Mouse (Mus musculus) limb, embryonic 15.5 days (tissue): ENCODE measurements at regions not wholly inside any gene's neighbourhood (a gene's known extent, or its start where the extent isn't known, plus 50 kb on each side); places are given as distances from the start of the nearest gene placed in this dataset.

Experiments used
- ATAC-seq: fragments of 200-750 bp; cut with Nextera tagmentation; 2 replicates; pipeline ENCODE4 v1.8.0; 2017; ENCODE audit warnings: low read depth, moderate TSS enrichment; ENCODE audit not compliant: insufficient number of reproducible peaks, low FRiP score, low TSS enrichment
- H3K27ac ChIP-seq: fragments of 300-500 bp; sonication (generic); 2 replicates; pipeline ENCODE4 v1.5.1; 2015; ENCODE audit warnings: moderate library complexity, mild to moderate bottlenecking, inconsistent platforms
- H3K27me3 ChIP-seq: fragments of 300-500 bp; sonication (generic); 2 replicates; pipeline ENCODE4 v1.6.1; 2015; ENCODE audit warnings: inconsistent platforms
- H3K36me3 ChIP-seq: fragments of 300-500 bp; sonication (generic); 2 replicates; pipeline ENCODE4 v1.6.1; 2015; ENCODE audit warnings: inconsistent platforms
- H3K4me1 ChIP-seq: fragments of 300-500 bp; sonication (generic); 2 replicates; pipeline ENCODE4 v1.6.1; 2015; ENCODE audit warnings: inconsistent platforms
- H3K4me2 ChIP-seq: fragments of 300-500 bp; sonication (generic); 2 replicates; pipeline ENCODE4 v1.6.1; 2015; ENCODE audit warnings: mild to moderate bottlenecking, inconsistent platforms
- H3K4me3 ChIP-seq: fragments of 300-500 bp; sonication (generic); 2 replicates; pipeline ENCODE4 v1.5.1; 2015; ENCODE audit warnings: mild to moderate bottlenecking, inconsistent platforms
- H3K9ac ChIP-seq: fragments of 300-500 bp; sonication (generic); 2 replicates; pipeline ENCODE4 v1.6.1; 2015; ENCODE audit warnings: inconsistent platforms
- H3K9me3 ChIP-seq: fragments of 300-500 bp; sonication (generic); 2 replicates; pipeline ENCODE4 v1.6.1; 2016; ENCODE audit warnings: inconsistent platforms
- WGBS: fragments of 180-500 bp; shearing (Covaris S2); methylation state at CpG from one replicate; pipeline ENCODE4 v1.1.7; 2015; 5-methylcytosine and 5-hydroxymethylcytosine counted together

GRCm38 (mm10) chrX:166951011-166951410 is 258.1 kb downstream of the Tmsb4x start:
- no peak overlapping the region for H3K27ac ChIP-seq
- no peak overlapping the region for H3K4me2 ChIP-seq
- WGBS: 68% methylated on average over 6 of the region's 6 CpGs
- no peaks in the 10 kb centered on the region for H3K9me3 ChIP-seq
- no peaks in the 10 kb centered on the region for H3K4me1 ChIP-seq
- H3K36me3 ChIP-seq: no peaks in the 10 kb centered on the region
- H3K9ac ChIP-seq: no peak overlapping the region
- H3K27me3 ChIP-seq: peaks cover 16% of the 10 kb centered on the region; the same call in 1 of the 2 replicates
- no peak for ATAC-seq
- H3K4me3 ChIP-seq: no peak overlapping the region

DNA sequence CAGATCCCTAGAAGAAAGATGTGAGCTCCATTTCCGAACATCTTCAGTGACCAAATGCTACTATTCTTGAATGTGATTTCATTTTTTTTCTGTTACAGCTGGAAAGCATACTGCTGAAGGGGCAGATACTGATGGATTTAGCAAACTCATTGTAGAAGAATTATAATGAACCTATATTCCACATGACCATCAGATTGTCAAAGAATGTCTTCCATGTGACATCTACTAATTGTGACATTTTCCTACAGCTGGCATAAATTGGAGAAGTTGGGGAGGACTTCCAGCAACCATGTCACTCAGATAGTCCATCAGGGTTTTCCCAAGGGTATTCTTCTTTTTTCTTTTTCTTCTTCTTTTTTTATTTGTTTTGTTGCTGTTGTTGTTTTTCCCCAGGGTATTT is 263.2 kb downstream of the Tmsb4x start:
- 79% methylated on average over 1 of the region's 1 CpGs for WGBS
- H3K36me3 ChIP-seq: no peaks in the 10 kb centered on the region
- no peak overlapping the region for H3K4me3 ChIP-seq
- no peaks in the 10 kb centered on the region for H3K4me1 ChIP-seq
- H3K27ac ChIP-seq: no peak overlapping the region
- no peak for ATAC-seq
- no peak overlapping the region for H3K9ac ChIP-seq
- H3K27me3 ChIP-seq: 0 out of 2 replicates have a peak, but pooled peaks cover 6% of the 10 kb centered on the region
- H3K4me2 ChIP-seq: no peak overlapping the region
- H3K9me3 ChIP-seq: no peaks in the 10 kb centered on the region

- Histone ChIP-seq H3K27ac (no peak overlapping the region), H3K9ac (no peak overlapping the region), H3K27me3 (0 out of 2 replicates have a peak, but pooled peaks cover 5% of the 10 kb centered on the region), H3K4me1 (no peaks in the 10 kb centered on the region), H3K4me2 (no peak overlapping the region), H3K36me3 (no peaks in the 10 kb centered on the region), H3K4me3 (no peak overlapping the region), H3K9me3 (no peaks in the 10 kb centered on the region)
- WGBS: 62% methylated on average over 1 of the region's 1 CpGs
- ATAC-seq: no peak
These were observed 263.6 kb downstream of the Tmsb4x start for GRCm38 (mm10) chrX:166945476-166945875.

GRCm38 (mm10) chrX:166933766-166934165 is 275.3 kb downstream of the Tmsb4x start:
- Histone ChIP-seq H3K4me1 (no peaks in the 10 kb centered on the region), H3K36me3 (no peaks in the 10 kb centered on the region), H3K27me3 (no peaks in the 10 kb centered on the region; the same call in 1 of the 2 replicates), H3K4me2 (no peak overlapping the region), H3K4me3 (no peak overlapping the region), H3K27ac (no peak overlapping the region), H3K9ac (no peak overlapping the region), H3K9me3 (no peaks in the 10 kb centered on the region)
- 57% methylated on average over 2 of the region's 2 CpGs for WGBS
- no peak for ATAC-seq

GRCm38 (mm10) chrX:166932472-166932871 is 276.6 kb downstream of the Tmsb4x start:
- Histone ChIP-seq H3K9ac (no peak overlapping the region), H3K9me3 (no peaks in the 10 kb centered on the region), H3K27me3 (no peaks in the 10 kb centered on the region; the same call in 1 of the 2 replicates), H3K4me3 (no peak overlapping the region), H3K27ac (no peak overlapping the region), H3K4me1 (no peaks in the 10 kb centered on the region), H3K36me3 (no peaks in the 10 kb centered on the region), H3K4me2 (no peak overlapping the region)
- ATAC-seq: no peak

DNA sequence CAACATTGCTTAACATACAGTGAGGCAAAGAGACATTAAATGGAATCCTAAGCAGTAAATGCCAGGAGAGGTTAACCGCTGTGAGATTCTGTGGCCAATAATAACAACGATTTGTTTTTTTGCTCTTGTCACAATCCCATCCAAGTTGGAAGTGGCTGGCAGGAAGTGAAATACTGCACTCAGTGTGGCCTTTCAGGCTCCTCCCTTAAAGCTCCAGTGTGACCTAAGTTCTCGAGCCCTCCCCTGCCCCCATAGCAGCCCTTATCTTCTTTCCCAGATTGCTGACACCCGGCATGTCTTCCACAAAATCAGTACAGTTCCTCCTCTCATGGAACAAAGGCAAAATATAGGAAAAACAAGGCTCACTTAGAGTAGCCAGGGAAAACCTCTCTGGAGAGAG is 278.1 kb downstream of the Tmsb4x start:
- Histone ChIP-seq H3K4me3 (no peak overlapping the region), H3K9me3 (no peaks in the 10 kb centered on the region), H3K27ac (no peak overlapping the region), H3K27me3 (no peaks in the 10 kb centered on the region), H3K4me2 (no peak overlapping the region), H3K9ac (no peak overlapping the region), H3K4me1 (no peaks in the 10 kb centered on the region), H3K36me3 (no peaks in the 10 kb centered on the region)
- 71% methylated on average over 4 of the region's 4 CpGs for WGBS
- no peak for ATAC-seq

DNA sequence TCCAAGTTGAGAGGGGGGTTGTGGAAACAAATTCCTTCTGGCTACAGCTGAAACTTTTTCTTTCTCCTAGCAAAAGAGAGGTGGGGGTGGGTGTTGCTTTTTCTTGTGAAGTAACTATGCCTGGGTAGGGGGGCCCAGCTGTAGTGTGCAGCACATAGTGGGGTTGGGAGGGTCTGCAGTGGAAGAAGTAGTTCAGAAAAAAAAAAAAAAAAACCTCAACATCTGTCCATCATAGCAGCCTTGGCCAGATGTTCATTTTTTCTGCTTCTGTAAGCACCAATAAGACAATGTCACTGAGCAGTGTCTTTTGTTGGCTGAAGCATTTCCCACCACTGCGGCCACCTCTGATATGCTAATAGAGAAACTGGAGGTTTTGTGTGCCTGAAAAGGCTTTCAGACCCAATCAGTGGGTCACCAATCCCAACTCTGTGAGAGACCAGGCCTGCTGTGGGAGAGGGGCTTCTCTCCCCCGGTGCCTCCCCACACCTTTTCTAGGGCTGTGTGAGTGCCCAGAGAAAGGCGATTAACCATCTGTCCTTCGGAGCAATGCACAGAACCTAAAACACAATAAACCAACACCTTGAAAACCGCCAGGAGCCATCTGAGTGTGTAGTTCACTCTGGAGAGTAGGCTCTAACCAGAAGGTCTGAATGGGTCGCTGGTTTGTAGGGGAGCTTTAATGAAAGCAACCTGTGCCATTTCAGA is 279.2 kb downstream of the Tmsb4x start:
- no peaks in the 10 kb centered on the region for H3K4me1 ChIP-seq
- no peak overlapping the region for H3K9ac ChIP-seq
- no peaks in the 10 kb centered on the region for H3K9me3 ChIP-seq
- no peaks in the 10 kb centered on the region for H3K36me3 ChIP-seq
- H3K27ac ChIP-seq: no peak overlapping the region
- H3K27me3 ChIP-seq: no peaks in the 10 kb centered on the region
- H3K4me2 ChIP-seq: no peak overlapping the region
- 60% methylated on average over 6 of the region's 6 CpGs for whole genome bisulfite sequencing
- no peak for ATAC-seq
- no peak overlapping the region for H3K4me3 ChIP-seq

DNA sequence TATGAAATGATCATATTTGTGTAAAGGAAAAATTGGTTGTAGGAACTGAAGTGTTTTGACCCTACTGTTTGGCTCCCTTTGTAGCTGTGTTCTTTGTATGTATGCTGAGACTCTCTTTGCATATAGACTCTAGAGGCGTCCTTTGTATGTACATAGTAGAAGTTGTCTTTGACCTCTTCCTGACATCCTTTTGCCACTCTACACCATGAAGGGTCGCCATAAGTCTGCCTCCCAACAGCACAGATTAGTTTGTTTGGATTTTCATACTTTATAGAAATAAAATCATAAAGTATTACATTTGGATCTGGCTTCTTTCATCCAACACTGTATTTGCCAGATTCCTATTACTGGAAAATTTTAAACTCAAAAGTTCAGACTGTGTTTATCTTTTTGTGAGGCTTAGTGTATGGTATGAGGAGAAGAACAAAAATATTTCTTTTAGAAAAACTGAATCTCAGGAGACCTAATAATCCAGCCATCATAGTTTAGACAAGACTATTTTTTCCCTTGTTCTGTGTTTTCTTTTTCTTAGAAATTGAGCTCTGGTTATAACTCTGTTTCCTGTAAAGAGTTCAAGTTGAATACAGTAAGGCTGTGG is 293.7 kb downstream of the Tmsb4x start:
- ATAC-seq: no peak
- Histone ChIP-seq H3K4me2 (no peak overlapping the region), H3K9ac (no peak overlapping the region), H3K9me3 (no peaks in the 10 kb centered on the region), H3K4me1 (no peaks in the 10 kb centered on the region), H3K27me3 (0 out of 2 replicates have a peak, but pooled peaks cover 11% of the 10 kb centered on the region), H3K27ac (no peak overlapping the region), H3K4me3 (no peak overlapping the region), H3K36me3 (no peaks in the 10 kb centered on the region)
- WGBS: 60% methylated on average over 2 of the region's 2 CpGs

DNA sequence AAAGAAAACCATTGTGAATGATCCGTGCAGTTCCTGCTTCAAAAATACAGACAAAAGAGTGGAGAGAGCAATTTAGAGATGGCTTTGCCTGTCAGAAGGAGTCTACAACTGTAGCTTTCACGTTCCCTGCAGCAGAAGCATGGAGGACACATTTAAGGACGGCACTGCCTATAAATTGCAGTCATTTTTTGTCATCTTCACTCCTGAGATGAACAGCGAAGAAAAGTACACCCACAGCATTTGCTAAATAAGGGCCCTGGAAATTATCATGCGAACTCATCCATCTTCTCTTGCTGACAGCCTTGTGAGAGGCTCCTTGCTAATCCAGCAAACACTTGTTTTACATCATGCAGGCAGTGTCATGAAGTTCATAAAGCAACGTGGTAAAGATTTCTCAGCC is 302.5 kb downstream of the Tmsb4x start:
- Histone ChIP-seq H3K27ac (no peak overlapping the region), H3K4me2 (no peak overlapping the region), H3K9ac (no peak overlapping the region), H3K4me3 (no peak overlapping the region), H3K27me3 (0 out of 2 replicates have a peak, but pooled peaks cover 4% of the 10 kb centered on the region), H3K4me1 (no peaks in the 10 kb centered on the region), H3K9me3 (no peaks in the 10 kb centered on the region), H3K36me3 (no peaks in the 10 kb centered on the region)
- no peak for ATAC-seq
- 68% methylated on average over 6 of the region's 6 CpGs for WGBS

- Histone ChIP-seq H3K36me3 (no peaks in the 10 kb centered on the region), H3K4me3 (no peak overlapping the region), H3K4me2 (no peak overlapping the region), H3K27ac (no peak overlapping the region), H3K9ac (no peak overlapping the region), H3K4me1 (no peaks in the 10 kb centered on the region), H3K9me3 (no peaks in the 10 kb centered on the region), H3K27me3 (peaks cover 9% of the 10 kb centered on the region)
- 71% methylated on average over 6 of the region's 6 CpGs for WGBS
- ATAC-seq: no peak
These were observed 308.4 kb downstream of the Tmsb4x start for GRCm38 (mm10) chrX:166900761-166901160.

- no peak overlapping the region for H3K27ac ChIP-seq
- 67% methylated on average over 2 of the region's 2 CpGs for WGBS
- no peaks in the 10 kb centered on the region for H3K9me3 ChIP-seq
- H3K9ac ChIP-seq: no peak overlapping the region
- no peaks in the 10 kb centered on the region for H3K4me1 ChIP-seq
- no peak for ATAC-seq
- no peak overlapping the region for H3K4me3 ChIP-seq
- H3K36me3 ChIP-seq: no peaks in the 10 kb centered on the region
- H3K4me2 ChIP-seq: no peak overlapping the region
- H3K27me3 ChIP-seq: peaks cover 21% of the 10 kb centered on the region
These were observed 309.7 kb upstream of the Egfl6 start for GRCm38 (mm10) chrX:166895199-166895598.

GRCm38 (mm10) chrX:166886417-166886816 is 300.9 kb upstream of the Egfl6 start:
- H3K9ac ChIP-seq: no peak overlapping the region
- H3K36me3 ChIP-seq: no peaks in the 10 kb centered on the region
- peaks cover 7% of the 10 kb centered on the region; the same call in 1 of the 2 replicates for H3K27me3 ChIP-seq
- H3K9me3 ChIP-seq: no peaks in the 10 kb centered on the region
- no peak overlapping the region for H3K27ac ChIP-seq
- no peak overlapping the region for H3K4me2 ChIP-seq
- ATAC-seq: no peak
- no peaks in the 10 kb centered on the region for H3K4me1 ChIP-seq
- no peak overlapping the region for H3K4me3 ChIP-seq
